Mouse (Mus musculus): ENCODE measurements around the gene Selenon. TPM values are rescaled to one million over a fixed set of nuclear protein-coding genes. Genes with fewer than 3 reads are reported as not detected.
"Not testable (repeated sequence)": the region's sequence is repeated elsewhere in the genome, so short reads cannot be mapped to it uniquely, and the experiment has no call there.

Gene Selenon
- polyA plus RNA-seq, 1 experiment = not detected

DNA sequence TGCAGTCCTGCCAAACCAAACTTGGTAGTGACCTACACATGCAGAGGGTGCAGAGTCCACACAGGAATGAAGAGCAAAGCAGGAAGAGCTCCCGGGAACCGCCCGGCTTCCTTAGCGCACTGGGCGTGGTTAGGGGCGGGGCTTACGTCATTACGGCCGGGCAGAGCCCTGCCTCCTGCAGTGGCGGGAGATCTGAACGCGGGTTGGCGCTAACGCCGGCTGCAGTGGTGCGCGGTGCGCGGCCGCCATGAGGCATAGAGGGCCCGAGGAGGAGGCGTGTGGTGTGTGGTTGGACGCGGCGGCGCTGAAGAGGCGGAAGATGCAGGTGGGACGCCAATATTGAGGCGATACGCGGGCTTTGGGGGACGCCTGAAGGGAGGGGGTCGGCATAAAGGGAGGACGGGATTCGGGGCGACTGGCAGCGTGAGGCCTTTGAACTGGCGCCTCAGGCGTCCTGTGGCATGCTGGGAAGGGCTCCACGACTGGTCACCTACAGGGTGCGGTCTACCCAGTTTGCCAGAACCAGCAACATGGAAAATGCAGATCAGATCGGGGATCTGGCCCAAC, 41.0 kb downstream of the Selenon start, which contains the start of gene Aunip:
Aunip (plus strand) TSS at position 155 of the 567 bp plus-strand sequence.
- Histone ChIP-seq H3K4me3 (ENCODE audit: insufficient read depth, low read depth, low read length) (peak within 1 kb of the TSS; percentile 34), H3K4me1 (ENCODE audit: control insufficient read depth, insufficient read depth, low read length) (peaks cover 16% of the 10 kb centered on the region; the same call in 1 of the 2 replicates), H3K27ac (ENCODE audit: insufficient read depth, low read depth, low read length) (no peak within 1 kb of the TSS; the same call in 1 of the 2 replicates)
- 0 out of 2 replicates have a peak, but pooled peaks have one; percentile 29 for TF ChIP-seq POLR2A (IDR thresholded peaks at IDR 0.05; ENCODE audit: insufficient read depth, low read depth, low read length)
- TF ChIP-seq CTCF (IDR thresholded peaks at IDR 0.05; ENCODE audit: insufficient read depth, low read depth, low read length) = no peak; the same call in 1 of the 2 replicates
- WGBS = under 1% methylated on average over 42 of the region's 42 CpGs

DNA sequence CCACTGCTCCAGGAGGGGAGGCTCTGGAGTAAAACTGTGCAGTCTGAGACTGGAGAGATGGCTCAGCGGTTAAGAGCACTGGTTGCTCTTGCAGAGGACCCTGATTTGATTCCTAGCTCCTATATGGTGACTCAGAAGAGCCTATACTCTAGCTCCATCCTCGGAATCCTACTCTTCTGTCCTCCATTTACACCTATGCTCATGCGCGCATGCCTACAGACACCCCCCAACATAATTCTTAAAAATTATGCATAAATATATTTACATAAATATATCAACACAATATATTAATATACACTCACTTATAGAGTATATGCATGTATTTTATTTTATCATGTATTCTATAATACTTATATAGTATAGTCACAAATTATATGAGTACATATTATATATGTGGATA, 41.6 kb downstream of the Selenon start:
- no peak overlapping the region for H3K27ac ChIP-seq (ENCODE audit: insufficient read depth, low read depth, low read length)
- H3K4me3 ChIP-seq (ENCODE audit: insufficient read depth, low read depth, low read length) = no peak overlapping the region
- H3K4me1 ChIP-seq (ENCODE audit: control insufficient read depth, insufficient read depth, low read length) = peaks cover 12% of the 10 kb centered on the region; the same call in 1 of the 2 replicates
- TF ChIP-seq POLR2A (IDR thresholded peaks at IDR 0.05; ENCODE audit: insufficient read depth, low read depth, low read length) (no peak), CTCF (IDR thresholded peaks at IDR 0.05; ENCODE audit: insufficient read depth, low read depth, low read length) (no peak)
- WGBS = 77% methylated on average over 4 of the region's 4 CpGs

DNA sequence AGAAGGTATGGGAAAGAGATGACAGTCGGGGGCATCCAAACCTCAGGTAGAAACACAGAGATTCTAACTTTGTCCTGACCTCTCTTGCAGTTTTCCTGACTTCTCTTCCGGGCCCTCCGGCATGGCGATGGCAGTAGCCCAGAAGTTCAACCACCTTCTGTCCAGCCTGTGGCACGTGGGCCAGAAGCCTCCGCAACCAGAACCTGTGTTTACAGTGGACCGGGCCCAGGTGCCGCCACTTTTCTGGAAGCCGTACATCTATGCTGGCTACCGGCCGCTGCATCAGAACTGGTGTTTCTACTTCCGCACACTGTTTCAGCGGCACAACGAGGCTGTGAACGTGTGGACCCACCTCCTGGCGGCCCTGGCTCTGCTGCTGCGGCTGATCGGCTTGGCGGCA, 45.3 kb downstream of the Selenon start:
- Histone ChIP-seq H3K27ac (ENCODE audit: insufficient read depth, low read depth, low read length) (no peak overlapping the region), H3K4me3 (ENCODE audit: insufficient read depth, low read depth, low read length) (no peak overlapping the region), H3K4me1 (ENCODE audit: control insufficient read depth, insufficient read depth, low read length) (peaks cover 5% of the 10 kb centered on the region; the same call in 1 of the 2 replicates)
- TF ChIP-seq CTCF (IDR thresholded peaks at IDR 0.05; ENCODE audit: insufficient read depth, low read depth, low read length) (no peak), POLR2A (IDR thresholded peaks at IDR 0.05; ENCODE audit: insufficient read depth, low read depth, low read length) (no peak)
- WGBS = 91% methylated on average over 19 of the region's 19 CpGs

DNA sequence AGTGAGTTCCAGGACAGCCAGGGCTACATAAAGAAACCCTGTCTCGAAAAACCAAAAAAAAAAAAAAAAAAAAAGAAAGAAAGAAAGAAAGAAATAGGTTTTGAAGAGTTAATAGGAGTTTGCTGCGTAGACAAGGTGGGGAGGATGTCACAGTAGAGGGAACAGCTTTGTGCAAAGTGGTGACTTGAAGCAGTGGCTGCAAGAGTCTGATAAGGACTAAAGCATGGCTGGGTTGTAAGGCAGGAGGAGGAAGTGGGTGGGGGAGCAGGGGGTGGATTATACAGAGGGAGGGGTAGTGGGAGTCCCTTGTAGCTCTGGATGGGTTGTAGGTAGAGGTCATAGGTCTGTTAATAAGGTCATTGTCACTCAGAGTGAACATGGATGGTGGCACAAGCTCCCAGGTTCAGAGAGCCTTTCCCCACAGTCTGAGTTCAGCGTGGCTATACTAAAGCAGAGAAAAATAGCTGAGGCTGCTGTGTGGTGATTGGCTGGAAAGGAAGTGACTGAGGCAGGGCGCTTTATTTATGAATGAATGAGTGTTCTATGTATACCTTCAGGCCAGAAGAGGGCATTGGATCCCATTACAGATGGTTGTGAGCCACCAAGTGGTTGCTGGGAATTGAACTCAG, 45.9 kb downstream of the Selenon start:
- Histone ChIP-seq H3K4me1 (ENCODE audit: control insufficient read depth, insufficient read depth, low read length) (peaks cover 3% of the 10 kb centered on the region; the same call in 1 of the 2 replicates), H3K4me3 (ENCODE audit: insufficient read depth, low read depth, low read length) (no peak overlapping the region), H3K27ac (ENCODE audit: insufficient read depth, low read depth, low read length) (no peak overlapping the region)
- no peak for TF ChIP-seq CTCF (IDR thresholded peaks at IDR 0.05; ENCODE audit: insufficient read depth, low read depth, low read length)
- TF ChIP-seq POLR2A (IDR thresholded peaks at IDR 0.05; ENCODE audit: insufficient read depth, low read depth, low read length) = no peak
- 79% methylated on average over 3 of the region's 4 CpGs for WGBS

DNA sequence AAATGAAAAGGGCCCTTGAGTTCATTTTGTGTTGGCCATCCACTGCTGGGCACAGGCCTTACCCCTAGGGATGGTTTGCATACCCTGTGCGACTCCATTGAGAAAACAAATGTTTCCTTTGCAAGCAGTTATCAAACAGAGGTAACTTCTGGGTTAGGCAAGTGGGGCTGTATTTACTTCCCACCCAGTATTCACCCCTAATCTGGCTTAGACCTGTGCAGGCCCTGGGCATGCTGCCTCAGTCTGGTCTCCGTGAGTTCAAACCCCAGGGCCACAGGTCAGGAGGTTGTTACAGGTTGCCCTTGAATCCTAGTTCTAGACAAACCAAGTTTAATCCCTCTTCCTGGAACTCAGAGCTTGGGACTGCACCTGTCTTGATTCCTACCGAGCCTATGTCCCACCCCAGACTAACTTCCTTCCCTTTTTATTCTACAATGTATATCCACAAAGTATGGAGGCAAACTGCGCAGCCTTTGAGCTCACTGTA, 46.6 kb downstream of the Selenon start:
- no peak overlapping the region for H3K4me3 ChIP-seq (ENCODE audit: insufficient read depth, low read depth, low read length)
- no peak for TF ChIP-seq CTCF (IDR thresholded peaks at IDR 0.05; ENCODE audit: insufficient read depth, low read depth, low read length)
- no peak for TF ChIP-seq POLR2A (IDR thresholded peaks at IDR 0.05; ENCODE audit: insufficient read depth, low read depth, low read length)
- H3K27ac ChIP-seq (ENCODE audit: insufficient read depth, low read depth, low read length) = no peak overlapping the region
- 0 out of 2 replicates have a peak, but pooled peaks cover 3% of the 10 kb centered on the region for H3K4me1 ChIP-seq (ENCODE audit: control insufficient read depth, insufficient read depth, low read length)
- 92% methylated on average over 4 of the region's 4 CpGs for WGBS

DNA sequence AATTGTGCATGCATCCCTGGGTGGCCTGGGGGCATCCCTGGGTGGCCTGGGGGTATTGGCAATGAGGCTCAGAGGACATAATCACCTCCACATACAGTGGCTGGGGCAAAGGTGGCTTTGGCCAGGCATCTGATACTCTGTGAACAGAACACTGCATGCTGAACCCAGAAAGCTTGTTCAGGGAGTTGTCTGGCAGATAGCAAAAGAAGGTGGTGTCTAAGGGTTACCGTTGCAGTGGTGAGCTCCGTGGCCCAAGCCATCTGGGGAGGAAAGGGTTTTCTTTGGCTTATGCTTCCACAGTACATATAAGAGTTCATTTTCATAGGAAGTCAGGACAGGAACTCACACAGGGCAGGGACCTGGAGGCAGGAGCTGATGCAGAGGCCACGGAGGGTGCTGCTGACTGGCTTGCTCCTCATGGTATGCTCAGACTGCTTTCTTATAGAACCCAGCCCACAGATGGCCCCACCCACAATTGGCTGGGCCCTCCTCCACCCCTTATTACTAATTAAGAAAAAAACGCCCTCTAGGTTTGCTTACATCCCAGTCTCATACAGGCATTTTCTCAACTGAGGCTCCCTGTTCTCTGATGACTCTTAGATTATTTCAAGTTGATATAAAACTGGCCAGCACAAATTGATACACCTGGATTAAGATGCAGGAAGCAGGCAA, 48.1 kb downstream of the Selenon start:
- no peak for TF ChIP-seq CTCF (IDR thresholded peaks at IDR 0.05; ENCODE audit: insufficient read depth, low read depth, low read length)
- TF ChIP-seq POLR2A (IDR thresholded peaks at IDR 0.05; ENCODE audit: insufficient read depth, low read depth, low read length) = no peak
- 82% methylated on average over 4 of the region's 4 CpGs for WGBS
- H3K4me3 ChIP-seq (ENCODE audit: insufficient read depth, low read depth, low read length) = no peak overlapping the region
- H3K4me1 ChIP-seq (ENCODE audit: control insufficient read depth, insufficient read depth, low read length) = 0 out of 2 replicates have a peak, but pooled peaks cover 3% of the 10 kb centered on the region
- H3K27ac ChIP-seq (ENCODE audit: insufficient read depth, low read depth, low read length) = no peak overlapping the region

DNA sequence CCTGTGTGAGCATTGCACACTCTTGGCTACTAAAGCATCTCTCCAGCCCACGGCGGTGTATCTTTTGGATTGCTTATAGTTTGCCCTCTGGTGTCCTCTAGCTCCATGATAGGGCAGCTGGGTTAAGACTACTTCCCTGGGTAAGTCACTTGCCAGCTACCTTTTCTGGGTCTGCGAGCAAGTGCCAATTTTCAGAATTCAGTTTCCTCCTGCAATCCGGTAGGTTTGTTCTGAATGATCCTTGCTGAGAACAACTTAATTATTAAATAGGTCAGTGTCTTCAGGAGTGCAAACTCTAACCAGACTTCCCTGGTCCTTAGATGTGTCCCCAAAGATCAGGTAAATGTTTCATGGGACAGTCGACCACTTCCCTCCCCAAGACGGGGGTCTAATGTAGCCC, 50.9 kb downstream of the Selenon start:
- H3K4me3 ChIP-seq (ENCODE audit: insufficient read depth, low read depth, low read length) = no peak overlapping the region
- H3K27ac ChIP-seq (ENCODE audit: insufficient read depth, low read depth, low read length) = no peak overlapping the region
- TF ChIP-seq POLR2A (IDR thresholded peaks at IDR 0.05; ENCODE audit: insufficient read depth, low read depth, low read length) (no peak), CTCF (IDR thresholded peaks at IDR 0.05; ENCODE audit: insufficient read depth, low read depth, low read length) (no peak)
- H3K4me1 ChIP-seq (ENCODE audit: control insufficient read depth, insufficient read depth, low read length) = peaks cover 20% of the 10 kb centered on the region
- WGBS = 93% methylated on average over 6 of the region's 6 CpGs

DNA sequence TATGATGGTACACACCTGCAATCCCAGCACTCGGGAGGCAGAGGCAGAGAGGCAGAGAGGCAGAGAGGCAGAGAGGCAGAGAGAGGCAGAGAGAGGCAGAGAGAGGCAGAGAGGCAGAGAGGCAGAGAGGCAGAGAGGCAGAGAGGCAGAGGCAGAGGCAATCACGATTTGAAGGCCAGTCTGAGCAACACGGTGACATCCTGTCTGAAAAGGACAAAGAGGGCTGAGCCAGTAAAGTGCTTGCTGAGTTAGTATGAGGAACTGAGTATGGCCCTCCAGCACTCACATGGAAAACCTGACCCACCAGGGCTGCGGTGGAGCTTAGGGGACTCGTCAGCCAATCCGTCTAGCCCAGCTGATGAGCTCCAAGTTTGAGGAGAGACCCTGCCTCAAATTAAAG, 53.0 kb downstream of the Selenon start:
- peaks cover 36% of the 10 kb centered on the region for H3K4me1 ChIP-seq (ENCODE audit: control insufficient read depth, insufficient read depth, low read length)
- not testable (repeated sequence) for H3K4me3 ChIP-seq (ENCODE audit: insufficient read depth, low read depth, low read length); H3K27ac ChIP-seq (ENCODE audit: insufficient read depth, low read depth, low read length)
- WGBS = 78% methylated on average over 6 of the region's 6 CpGs

Data from olfactory bulb, adult 2 months (tissue).